Mouse (Mus musculus) heart, postnatal 0 days (tissue): ENCODE data around the gene Cebpb. TPM values are rescaled to one million over a fixed set of nuclear protein-coding genes. Genes with fewer than 3 reads are reported as not detected.

Source experiments
- ATAC-seq: fragments of 200-750 bp; cut with Nextera tagmentation; 2 replicates; pipeline ENCODE4 v1.8.0; 2017; ENCODE audit warnings: low read depth, moderate number of reproducible peaks, moderate library complexity; ENCODE audit not compliant: insufficient read depth
- DNase-seq: peaks from one replicate; pipeline ENCODE4 v3.0.0-alpha.2; 2016; ENCODE audit warnings: low spot score
- H3K27ac ChIP-seq: fragments of 300-500 bp; sonication (generic); 2 replicates; pipeline ENCODE4 v1.5.1; 2014; ENCODE audit warnings: low read depth, mild to moderate bottlenecking
- H3K27me3 ChIP-seq: fragments of 300-500 bp; sonication (generic); 2 replicates; pipeline ENCODE4 v1.6.1; 2014; ENCODE audit warnings: low read length, mixed read lengths; ENCODE audit not compliant: control insufficient read depth, insufficient read depth
- H3K36me3 ChIP-seq: fragments of 300-500 bp; sonication (generic); replicated peaks from 2 replicates; pipeline ENCODE4 v1.6.1; 2014; ENCODE audit warnings: low read length, mixed read lengths; ENCODE audit not compliant: control insufficient read depth, insufficient read depth
- H3K4me1 ChIP-seq: fragments of 300-500 bp; sonication (generic); 2 replicates; pipeline ENCODE4 v1.6.1; 2014; ENCODE audit warnings: antibody characterized with exemption; ENCODE audit not compliant: control insufficient read depth, insufficient read depth
- H3K4me2 ChIP-seq: fragments of 300-500 bp; sonication (generic); 2 replicates; pipeline ENCODE4 v1.6.1; 2014; ENCODE audit warnings: low read depth, mild to moderate bottlenecking, low read length, moderate library complexity
- H3K4me3 ChIP-seq: fragments of 300-500 bp; sonication (generic); 2 replicates; pipeline ENCODE4 v1.5.1; 2014; ENCODE audit warnings: low read depth, low read length
- H3K9ac ChIP-seq: fragments of 300-500 bp; sonication (generic); replicated peaks from 2 replicates; pipeline ENCODE4 v1.6.1; 2014; ENCODE audit warnings: low read depth, low read length, mixed read lengths
- H3K9me3 ChIP-seq: fragments of 300-500 bp; sonication (generic); replicated peaks from 2 replicates; pipeline ENCODE4 v1.6.1; 2016; ENCODE audit warnings: low read length; ENCODE audit not compliant: control insufficient read depth
- CTCF ChIP-seq: IDR thresholded peaks from 2 replicates; pipeline ENCODE4 v1.5.1; 2016; ENCODE audit warnings: antibody characterized with exemption, control low read depth, low read depth
- EP300 ChIP-seq: IDR thresholded peaks from 2 replicates; pipeline ENCODE4 v1.6.1; 2016; ENCODE audit warnings: antibody characterized with exemption, low read depth
- WGBS: fragments of 180-500 bp; shearing (Covaris S2); extraction: QIAGEN DNeasy Blood & Tissue Kit; methylation state at CpG from one replicate; pipeline ENCODE4 v1.1.7; 2014; 5-methylcytosine and 5-hydroxymethylcytosine counted together
- polyA plus RNA-seq: library from polyadenylated mRNA; unstranded; fragments of >200 nt; fragmentation: Nextera tagmentation; extraction: Ambion mirVana; gene quantifications from 2 replicates; pipeline ENCODE4 v1.2.1, GENCODE M21; 2015
- total RNA-seq: library from RNA; depleted of rRNA; stranded (reverse); fragments of >200 nt; gene quantifications from 2 replicates; pipeline ENCODE4 v1.2.3, GENCODE M21; 2014; ENCODE audit warnings: low replicate concordance

Gene Cebpb
- total and polyA plus RNA-seq, 2 experiments from 2014 or later: 4.9 to 50.8 TPM

DNA sequence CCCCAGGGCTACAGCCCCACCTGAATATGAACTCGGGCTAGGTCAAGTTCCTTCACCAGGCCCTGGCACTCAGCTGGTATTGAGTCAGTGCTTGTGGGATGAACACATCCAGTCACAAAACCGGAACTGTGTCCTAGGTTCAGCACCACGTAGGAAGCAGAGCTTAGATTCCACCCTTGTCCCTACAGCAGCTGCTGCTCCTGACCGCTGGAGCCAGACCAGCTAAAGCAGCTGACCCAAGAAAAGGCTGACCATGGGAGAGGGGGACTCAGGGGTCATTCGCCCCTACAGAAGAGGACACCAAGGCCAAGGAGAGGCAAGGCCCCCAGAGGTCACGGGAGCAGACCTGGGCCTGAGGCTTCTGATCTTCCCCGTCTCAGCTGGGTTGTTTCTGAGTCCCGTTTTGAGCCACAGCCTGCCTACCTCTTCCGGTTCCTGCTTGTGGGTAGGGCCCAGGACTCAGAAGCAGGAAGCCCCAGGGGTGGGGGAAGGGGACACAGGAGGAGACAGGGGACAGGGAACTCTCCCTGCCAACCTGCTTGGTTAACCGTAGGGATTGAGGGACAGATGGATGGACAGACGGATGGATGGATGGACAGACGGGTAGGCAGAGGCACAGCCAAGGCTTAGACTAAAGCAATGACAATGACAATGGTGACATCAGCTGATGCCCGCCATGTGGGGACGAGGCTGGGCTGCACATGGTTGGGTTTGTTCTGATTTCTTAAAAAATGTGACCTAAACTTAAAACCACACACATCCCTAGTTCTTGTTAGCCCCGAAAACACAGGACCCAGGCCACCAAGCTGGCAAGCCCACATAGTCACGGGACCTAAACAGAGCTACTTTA is 31.9 kb upstream of the Cebpb start:
- Histone ChIP-seq H3K9me3 (no peaks in the 10 kb centered on the region), H3K4me3 (peak overlapping the region; percentile 14; the same call in 1 of the 2 replicates), H3K27me3 (no peaks in the 10 kb centered on the region), H3K36me3 (peaks cover 26% of the 10 kb centered on the region), H3K4me2 (peak overlapping the region; percentile 41; the same call in 1 of the 2 replicates), H3K4me1 (peaks cover 24% of the 10 kb centered on the region), H3K27ac (peak overlapping the region; percentile 55; the same call in 1 of the 2 replicates), H3K9ac (no peak overlapping the region)
- WGBS: 76% methylated on average over 16 of the region's 16 CpGs
- ATAC-seq: no peak
- TF ChIP-seq CTCF: no peak
- TF ChIP-seq EP300: no peak
- DNase-seq: no peak

DNA sequence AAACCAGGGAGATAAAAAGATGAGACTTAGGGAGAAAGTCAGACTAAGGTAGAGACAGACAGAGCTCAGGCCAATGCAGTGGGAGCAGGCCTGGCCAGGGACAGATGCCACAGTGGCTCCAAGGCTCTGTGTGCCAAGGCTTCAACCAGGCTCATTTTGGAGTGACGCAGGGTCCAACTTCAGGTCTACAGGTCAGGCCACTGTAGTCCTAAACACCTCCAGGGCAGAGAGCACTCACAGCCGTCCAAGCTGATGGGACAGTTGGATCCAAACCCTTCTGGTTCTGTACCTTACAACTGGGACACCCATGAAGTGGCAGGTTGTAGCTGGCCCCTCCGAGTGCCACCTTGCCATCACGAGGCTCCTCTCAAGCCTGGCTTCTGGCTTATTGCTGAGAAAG is 30.7 kb upstream of the Cebpb start:
- 88% methylated on average over 4 of the region's 4 CpGs for WGBS
- Histone ChIP-seq H3K9ac (no peak overlapping the region; the same call in 1 of the 2 replicates), H3K27ac (no peak overlapping the region), H3K9me3 (no peaks in the 10 kb centered on the region), H3K4me2 (no peak overlapping the region), H3K27me3 (no peaks in the 10 kb centered on the region), H3K4me3 (no peak overlapping the region), H3K36me3 (peaks cover 20% of the 10 kb centered on the region), H3K4me1 (peaks cover 26% of the 10 kb centered on the region)
- TF ChIP-seq CTCF (no peak), EP300 (no peak)
- DNase-seq (no peak), ATAC-seq (no peak)

- no peaks in the 10 kb centered on the region for H3K27me3 ChIP-seq
- TF ChIP-seq EP300 (no peak), CTCF (no peak)
- no peak for ATAC-seq
- H3K9me3 ChIP-seq: no peaks in the 10 kb centered on the region
- H3K4me1 ChIP-seq: peaks cover 26% of the 10 kb centered on the region
- DNase-seq: no peak
- 46% methylated on average over 11 of the region's 11 CpGs for WGBS
- no peak overlapping the region; the same call in 1 of the 2 replicates for H3K9ac ChIP-seq
- H3K4me2 ChIP-seq: no peak overlapping the region
- peaks cover 13% of the 10 kb centered on the region for H3K36me3 ChIP-seq
- H3K27ac ChIP-seq: no peak overlapping the region
- no peak overlapping the region for H3K4me3 ChIP-seq
These were observed 30.0 kb upstream of the Cebpb start for GRCm38 (mm10) chr2:167658712-167659111.

DNA sequence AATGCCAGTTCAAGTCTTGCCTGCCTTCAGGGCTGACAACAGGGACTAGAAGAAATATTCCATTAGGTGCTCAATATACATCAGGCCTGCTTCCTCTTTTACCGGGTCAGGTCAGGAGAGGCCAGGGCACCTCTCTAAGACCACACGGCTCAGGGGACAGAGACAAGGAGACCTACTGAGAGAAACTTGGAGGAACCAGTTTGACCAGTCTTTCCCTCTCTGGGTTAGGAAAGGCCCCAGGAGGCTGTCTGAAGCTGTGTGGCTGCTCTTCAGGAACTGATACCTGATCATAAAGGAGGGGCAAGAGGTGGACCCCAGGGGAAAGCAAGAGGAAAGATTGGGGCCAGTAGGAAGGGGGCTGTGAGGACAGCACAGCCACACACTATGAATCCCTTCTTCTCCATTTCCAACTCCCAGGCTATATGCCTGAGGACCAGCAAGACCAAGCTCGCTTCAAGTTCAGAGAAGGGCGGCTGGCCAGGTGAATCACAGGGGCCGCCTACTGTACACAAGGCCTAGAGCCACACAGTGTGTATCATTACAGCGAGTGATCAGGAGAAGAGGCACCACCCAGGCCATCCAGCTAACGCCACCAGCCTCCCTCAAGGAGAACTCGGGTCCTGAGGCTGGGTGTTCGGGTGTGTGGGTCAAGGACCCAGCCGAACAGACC is 29.4 kb upstream of the Cebpb start:
- Histone ChIP-seq H3K4me1 (peaks cover 26% of the 10 kb centered on the region), H3K9me3 (no peaks in the 10 kb centered on the region), H3K27ac (peak overlapping the region; percentile 81; the same call in 1 of the 2 replicates), H3K4me3 (no peak overlapping the region), H3K9ac (no peak overlapping the region; the same call in 1 of the 2 replicates), H3K36me3 (peaks cover 7% of the 10 kb centered on the region; the same call in 1 of the 2 replicates), H3K4me2 (peak overlapping the region; percentile 99), H3K27me3 (no peaks in the 10 kb centered on the region)
- no peak for ATAC-seq
- no peak for DNase-seq
- WGBS: 73% methylated on average over 10 of the region's 10 CpGs
- TF ChIP-seq EP300 (no peak), CTCF (no peak)

GRCm38 (mm10) chr2:167659847-167660610 is 28.7 kb upstream of the Cebpb start:
- WGBS: 17% methylated on average over 13 of the region's 13 CpGs
- peaks cover 26% of the 10 kb centered on the region for H3K4me1 ChIP-seq

More at GRCm38 (mm10) chr2:167659847-167660610, 28.7 kb upstream of the Cebpb start:
- Histone ChIP-seq H3K9ac (peak overlapping the region; percentile 92), H3K27ac (peak overlapping the region; percentile 81), H3K4me2 (peak overlapping the region; percentile 99), H3K4me3 (peak overlapping the region; percentile 90), H3K9me3 (no peaks in the 10 kb centered on the region), H3K27me3 (no peaks in the 10 kb centered on the region), H3K36me3 (0 out of 2 replicates have a peak, but pooled peaks cover under 1% of the 10 kb centered on the region)
- peak; percentile 32 for DNase-seq
- no peak for TF ChIP-seq CTCF
- TF ChIP-seq EP300: no peak
- peak; percentile 30 for ATAC-seq
